Mouse (Mus musculus) hematopoietic multipotent progenitor cell, adult 10-12 weeks (in vitro differentiated cells): ENCODE data around the gene Grin2c. TPM values are rescaled to one million over a fixed set of nuclear protein-coding genes. Genes with fewer than 3 reads are reported as not detected.

Source experiments
- polyA plus RNA-seq: library from polyadenylated mRNA; stranded (reverse); fragments of >175 nt; gene quantifications from 2 replicates; pipeline ENCODE4 v1.2.3, GENCODE M21; 2012; ENCODE audit warnings: low replicate concordance

The Grin2c gene
- polyA plus RNA-seq, result 0.73 and 1.1 TPM in 2 replicates

GRCm38 (mm10) chr11:115267061-115267883 lies at the start of gene Grin2c:
Gene Grin2c, minus strand, starts transcription at chr11:115267243.

DNA sequence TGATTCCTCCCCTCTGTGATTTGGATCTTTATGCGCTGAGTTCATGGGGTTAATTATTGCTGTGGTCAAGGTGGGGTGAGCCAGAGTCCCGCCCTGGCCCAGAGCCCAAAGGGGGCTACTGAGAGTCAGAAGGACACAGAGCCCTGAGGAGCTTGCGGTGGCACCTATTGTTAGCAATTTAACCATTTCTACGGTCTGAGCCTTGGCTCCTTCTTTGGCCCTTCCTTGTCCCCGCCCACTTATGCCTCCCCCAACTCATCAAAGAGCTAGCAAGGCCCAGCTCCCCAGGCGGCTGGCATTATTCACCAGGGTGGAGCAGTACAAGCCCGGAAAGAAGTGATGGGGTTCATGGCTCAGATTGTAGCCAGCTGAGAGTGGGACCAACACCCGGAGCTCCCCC lies 39.8 kb upstream of the Grin2c start, which contains the start of gene Otop2:
TSS of gene Otop2 (plus strand) at position 301 of the 400 bp plus-strand sequence.

GRCm38 (mm10) chr11:115297214-115297826 lies 30.3 kb upstream of the Grin2c start, which contains the start of gene Fads6:
Gene Fads6, minus strand, starts transcription at chr11:115297663.

DNA sequence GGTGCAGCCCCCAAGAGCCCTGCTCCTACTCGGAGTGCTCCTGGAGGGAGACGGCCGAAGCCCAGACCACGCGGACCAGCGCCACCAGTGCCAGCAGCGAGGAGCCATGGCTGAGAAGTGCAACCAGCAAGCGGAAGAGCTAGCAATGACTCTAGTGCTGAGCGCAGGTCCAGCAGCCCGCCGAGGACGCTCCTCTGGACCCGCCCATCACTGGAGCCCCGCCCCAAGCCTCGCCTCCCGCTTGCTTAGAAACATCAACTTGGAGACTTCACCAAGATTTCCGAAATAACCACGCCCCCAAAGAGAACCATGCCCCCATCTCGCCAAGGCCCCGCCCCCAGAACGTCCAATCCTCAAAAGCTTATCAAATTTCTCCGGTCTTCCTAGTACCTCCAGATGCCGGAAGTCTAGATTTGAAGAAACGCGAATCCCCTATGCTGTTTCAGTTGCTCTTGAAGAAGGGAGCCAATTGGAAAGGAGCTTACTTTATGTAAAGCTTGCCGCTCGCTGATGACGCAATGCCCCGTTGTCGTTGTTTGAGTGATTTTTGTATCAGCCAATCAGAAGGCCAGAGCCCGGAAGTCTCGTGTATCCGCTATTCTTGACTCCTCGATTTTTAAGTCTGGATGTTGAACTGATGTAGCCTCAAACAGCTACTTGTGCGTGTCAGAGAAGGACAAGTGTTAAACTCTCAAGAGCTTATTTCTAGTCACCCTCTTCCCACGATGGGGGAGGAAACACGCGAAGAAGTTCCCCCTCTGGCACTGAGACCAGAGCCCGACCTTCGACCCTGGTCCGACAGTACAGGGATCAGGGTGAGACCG lies 9.9 kb upstream of the Grin2c start, which contains the start of gene Fdxr:
TSS of gene Fdxr (minus strand) at position 271 of the 824 bp plus-strand sequence.

Other genes with a start within 250 kb of the Grin2c start
- gene Cd300ld4, start 240.2 kb downstream of the Grin2c start, polyA plus RNA-seq, result not detected in 2 replicates
- gene Cd300ld5, start 229.5 kb downstream of the Grin2c start, polyA plus RNA-seq, result 2.4 TPM in 1 of 2 replicates, not detected in the other
- gene Cd300ld3, start 218.8 kb downstream of the Grin2c start, polyA plus RNA-seq, result 4.6 and 5.0 TPM in 2 replicates
- 0.98 and 1.4 TPM in 2 replicates for gene Cd300e, start 205.1 kb downstream of the Grin2c start, polyA plus RNA-seq
- gene Rab37, start 175.8 kb downstream of the Grin2c start, polyA plus RNA-seq, result 16.0 and 19.2 TPM in 2 replicates
- 9.6 and 10.1 TPM in 2 replicates for gene Cd300lf, start 133.3 kb downstream of the Grin2c start, polyA plus RNA-seq
- 226 and 228 TPM in 2 replicates for gene Slc9a3r1, start 103.9 kb downstream of the Grin2c start, polyA plus RNA-seq
- gene Tmem104, start 79.8 kb downstream of the Grin2c start, polyA plus RNA-seq, result 17.0 and 23.5 TPM in 2 replicates
- gene Nat9, start 79.4 kb downstream of the Grin2c start, polyA plus RNA-seq, result 12.2 and 13.9 TPM in 2 replicates
- gene Fdxr, start 9.8 kb upstream of the Grin2c start, polyA plus RNA-seq, result 27.3 and 45.0 TPM in 2 replicates
- gene Fads6, start 30.4 kb upstream of the Grin2c start, polyA plus RNA-seq, result 0.40 and 0.51 TPM in 2 replicates
- gene Otop2, start 39.9 kb upstream of the Grin2c start, polyA plus RNA-seq, result not detected in 2 replicates
- 0.42 TPM in 1 of 2 replicates, not detected in the other for gene Ush1g, start 54.8 kb upstream of the Grin2c start, polyA plus RNA-seq
- 0.04 and 0.09 TPM in 2 replicates for gene Otop3, start 67.5 kb upstream of the Grin2c start, polyA plus RNA-seq
- gene Hid1, start 100.5 kb upstream of the Grin2c start, polyA plus RNA-seq, result 9.7 and 10.9 TPM in 2 replicates
- 0.38 and 0.57 TPM in 2 replicates for gene Cdr2l, start 114.7 kb upstream of the Grin2c start, polyA plus RNA-seq
- gene Mrpl58, start 136.5 kb upstream of the Grin2c start, polyA plus RNA-seq, result 47.1 and 50.2 TPM in 2 replicates
- 10.1 and 103 TPM in 2 replicates for gene Atp5h, start 152.7 kb upstream of the Grin2c start, polyA plus RNA-seq
- 29.7 and 94.9 TPM in 2 replicates for gene Kctd2, start 152.9 kb upstream of the Grin2c start, polyA plus RNA-seq
- 0.07 TPM in 1 of 2 replicates, not detected in the other for gene Trim80, start 173.3 kb upstream of the Grin2c start, polyA plus RNA-seq
- gene Slc16a5, start 195.2 kb upstream of the Grin2c start, polyA plus RNA-seq, result 5.6 and 10.2 TPM in 2 replicates
- gene Armc7, start 208.4 kb upstream of the Grin2c start, polyA plus RNA-seq, result 137 and 301 TPM in 2 replicates
- gene Nt5c, start 224.6 kb upstream of the Grin2c start, polyA plus RNA-seq, result 133 and 179 TPM in 2 replicates
- gene Jpt1, start 247.1 kb upstream of the Grin2c start, polyA plus RNA-seq, result 264 and 267 TPM in 2 replicates